Mouse (Mus musculus) heart, adult 11 months (tissue): ENCODE measurements around the gene Glis2.
"Not testable (repeated sequence)": the region's sequence is repeated elsewhere in the genome, so short reads cannot be mapped to it uniquely, and the experiment has no call there.

ENCODE experiments used
- DNase-seq: peaks from one replicate; pipeline ENCODE4 v3.0.0; 2022

Glis2 gene

DNA sequence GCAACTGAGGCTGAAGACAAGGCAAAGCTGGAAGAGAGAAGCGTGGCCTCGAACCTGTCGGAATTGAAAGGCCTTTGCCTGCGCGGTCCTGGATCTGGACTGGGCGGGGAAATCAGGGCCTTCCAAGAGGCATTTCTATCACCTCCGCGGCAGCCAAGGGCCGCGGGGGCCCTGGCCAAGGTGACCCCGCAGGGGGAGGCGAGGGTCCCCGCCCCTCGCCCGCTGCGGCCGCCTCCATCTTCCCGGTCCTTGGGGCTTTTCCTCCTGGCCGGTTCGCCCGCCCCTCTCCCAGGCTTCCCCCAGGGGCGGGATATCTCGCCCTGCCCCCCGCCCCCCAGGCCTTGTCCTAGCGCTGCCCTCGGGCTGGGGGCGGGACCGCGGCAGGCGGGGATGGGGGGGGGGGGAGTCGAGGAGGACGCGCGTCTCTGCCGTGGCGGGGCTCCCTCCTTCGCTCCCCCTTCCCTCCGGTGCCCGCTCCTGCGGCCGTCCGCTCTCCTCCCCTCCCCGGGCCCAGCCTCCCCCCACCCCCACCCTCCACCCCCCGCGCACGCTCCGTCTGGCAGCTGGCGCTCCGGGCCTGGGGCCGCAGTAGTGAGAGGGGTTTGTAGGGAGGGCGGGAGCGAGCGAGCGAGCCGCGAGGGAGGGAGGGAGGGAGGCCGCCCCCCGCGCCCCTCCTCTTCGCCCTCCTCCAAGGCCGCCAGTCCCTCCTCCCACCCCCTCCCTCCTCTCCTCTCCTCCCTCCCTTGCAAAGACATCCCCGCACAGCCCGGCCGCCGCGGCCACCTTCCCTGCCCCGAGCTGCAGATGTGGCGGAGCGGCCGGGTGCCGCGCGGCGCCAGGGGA is at the start of gene Glis2:
Gene Glis2, plus strand, starts transcription at position 743 of the 843 bp plus-strand sequence.
- peak; percentile 98 for DNase-seq

- peak; percentile 81 for DNase-seq
These were observed 49.7 kb upstream of the Glis2 start for GRCm38 (mm10) chr16:4544845-4545244.

DNA sequence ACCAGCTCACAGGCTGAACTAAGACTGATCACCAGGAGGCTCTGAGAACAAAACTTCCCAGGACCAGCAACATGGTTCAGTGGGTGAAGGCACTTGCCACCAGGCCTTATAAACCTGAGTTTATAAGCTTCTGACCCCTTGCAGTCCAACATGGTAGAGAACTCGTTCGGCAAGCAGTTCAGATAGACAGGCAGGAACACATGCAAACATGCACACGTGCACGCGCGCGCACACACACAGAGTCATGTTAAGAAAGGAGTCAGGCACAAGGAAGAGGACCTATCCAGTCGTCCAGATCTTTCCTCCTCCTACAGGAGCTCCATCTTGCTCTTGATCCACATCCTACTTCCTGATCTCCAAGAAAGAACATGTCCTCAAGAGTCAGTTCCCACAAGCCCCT is 47.7 kb upstream of the Glis2 start:
- peak; percentile 73 for DNase-seq

DNA sequence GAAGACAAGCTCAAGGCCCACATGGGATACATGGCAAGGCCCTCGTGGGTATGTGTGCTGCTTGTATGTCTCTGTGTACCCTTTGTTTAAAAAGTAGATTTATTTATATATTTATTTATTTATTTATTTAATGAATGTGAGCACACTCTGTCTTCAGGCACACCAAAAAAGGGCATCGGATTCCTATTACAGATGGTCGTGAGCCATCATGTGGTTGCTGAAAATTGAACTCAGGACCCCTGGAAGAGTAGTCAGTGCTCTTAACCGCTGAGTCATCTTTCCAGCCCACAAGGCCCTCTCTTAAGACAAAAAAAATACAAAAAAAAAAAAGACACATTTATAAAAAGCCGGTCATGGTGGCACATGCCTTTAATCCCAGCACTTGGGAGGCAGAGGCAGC is 46.9 kb upstream of the Glis2 start:
- DNase-seq, result no peak

GRCm38 (mm10) chr16:4548953-4549688 is 45.4 kb upstream of the Glis2 start:
- DNase-seq, result peak; percentile 89

GRCm38 (mm10) chr16:4551056-4551455 is 43.5 kb upstream of the Glis2 start:
- peak; percentile 95 for DNase-seq

- DNase-seq, result peak; percentile 90
These were observed 42.6 kb upstream of the Glis2 start for GRCm38 (mm10) chr16:4551885-4552284.

- DNase-seq, result peak; percentile 97
These were observed 41.5 kb upstream of the Glis2 start for GRCm38 (mm10) chr16:4552829-4553550.

DNA sequence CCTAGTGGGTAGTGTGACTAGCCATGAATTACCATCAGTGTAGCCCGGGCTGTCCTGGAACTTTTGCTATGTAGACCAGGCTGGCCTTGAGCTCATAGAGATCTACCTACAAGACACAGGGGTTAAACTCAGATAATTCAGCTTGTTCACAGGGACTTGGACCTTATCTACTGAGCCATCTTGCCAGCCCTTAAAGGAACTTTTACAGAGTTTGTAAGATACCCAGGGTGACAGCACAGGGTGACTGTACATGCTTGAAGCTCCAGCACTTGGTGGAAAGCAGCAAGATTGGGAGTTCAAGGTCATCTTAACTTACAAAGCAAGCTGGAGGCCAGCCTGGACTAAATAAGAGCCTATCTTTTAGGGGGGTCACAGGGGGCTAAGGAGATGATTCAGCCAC is 39.0 kb upstream of the Glis2 start:
- no peak for DNase-seq

- DNase-seq, result peak; percentile 84
These were observed 37.4 kb upstream of the Glis2 start for GRCm38 (mm10) chr16:4557085-4557484.

- DNase-seq, result peak; percentile 98
These were observed 36.6 kb upstream of the Glis2 start for GRCm38 (mm10) chr16:4557949-4558348.

DNA sequence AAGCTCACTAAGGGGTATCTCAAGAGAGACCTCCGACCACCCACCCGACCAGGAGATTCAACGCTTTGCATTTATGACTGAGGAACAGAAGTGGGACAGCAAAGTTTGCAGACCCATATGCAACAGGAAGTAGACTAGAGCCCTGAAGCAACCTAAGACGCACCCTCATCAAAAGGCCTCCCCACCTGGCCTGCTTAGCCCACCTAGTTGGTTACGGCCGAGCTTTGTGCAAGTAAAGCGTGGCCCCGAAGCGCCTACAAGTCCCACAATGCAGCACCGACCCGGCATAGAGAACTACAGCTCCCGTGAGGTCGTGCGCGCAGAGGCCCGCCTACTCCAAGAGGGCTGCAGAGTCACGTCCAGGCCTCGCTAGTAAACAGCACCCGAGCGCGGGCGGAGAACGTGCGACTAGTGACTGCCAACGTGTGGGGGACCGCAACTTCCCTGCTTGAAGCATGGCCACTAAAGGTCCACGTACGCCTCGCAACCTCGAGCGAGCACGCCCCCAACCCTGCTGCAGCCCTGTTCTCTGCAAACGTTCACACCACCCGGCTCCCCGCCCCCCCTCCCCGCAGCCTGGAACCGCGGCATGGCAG is 36.0 kb upstream of the Glis2 start:
- DNase-seq, result peak; percentile 99

DNA sequence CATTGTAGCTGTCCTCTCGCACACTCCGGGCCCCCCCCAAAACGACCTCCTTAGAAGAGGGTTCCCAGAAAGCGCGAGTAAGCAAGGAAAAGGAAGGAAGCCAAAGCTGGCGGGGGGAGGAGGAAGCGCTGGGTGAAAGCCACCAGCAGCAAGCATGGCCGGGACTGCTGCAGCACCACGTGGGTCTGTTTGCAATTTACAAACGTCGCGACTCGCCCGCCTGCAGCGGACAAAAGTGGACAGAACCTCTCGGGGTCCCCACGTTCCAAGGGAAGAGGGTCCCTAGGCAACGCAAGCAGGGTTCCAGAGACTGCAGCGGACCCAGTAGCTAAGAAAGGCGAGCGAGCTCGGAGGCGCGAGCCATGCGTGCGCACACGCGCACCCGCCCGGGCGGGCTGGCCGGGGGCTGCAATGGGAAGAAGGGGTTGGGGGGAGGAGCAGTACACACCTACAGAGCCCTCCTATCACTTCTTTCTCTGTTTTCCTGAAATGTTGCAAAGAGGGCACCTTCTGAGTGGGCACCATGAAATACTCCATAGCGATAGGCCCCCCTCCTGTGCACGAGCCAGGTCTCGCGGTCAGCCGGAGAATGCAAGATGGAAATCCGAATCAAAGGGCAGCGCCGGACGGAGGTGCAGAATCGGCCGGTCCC is 35.4 kb upstream of the Glis2 start:
- DNase-seq, result peak; percentile 98

DNA sequence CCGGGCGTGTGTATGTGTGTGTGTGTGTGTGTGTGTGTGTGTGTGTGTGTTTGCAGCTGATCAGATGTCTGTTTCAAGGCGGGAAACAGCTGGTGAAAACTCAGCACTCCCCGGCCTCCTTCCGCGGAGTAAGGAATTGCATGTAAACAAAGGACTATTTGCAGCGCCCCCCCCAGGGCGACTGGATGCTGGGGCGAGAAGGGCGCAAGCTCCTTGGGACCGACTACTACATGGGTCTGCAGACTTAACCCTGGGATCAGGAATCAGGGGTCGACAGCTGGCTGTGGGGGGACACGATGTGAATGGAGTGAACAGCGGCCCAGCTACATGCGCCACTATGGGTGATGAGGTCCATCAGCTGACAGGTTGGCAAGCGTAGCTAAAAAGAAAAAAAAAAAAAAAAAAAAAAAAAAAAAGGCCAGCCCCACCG is 34.8 kb upstream of the Glis2 start, which contains the start of gene Tfap4:
Gene Tfap4, minus strand, starts transcription at position 140 of the 430 bp plus-strand sequence.
- peak; percentile 99 for DNase-seq

GRCm38 (mm10) chr16:4560145-4560952 is 34.2 kb upstream of the Glis2 start:
- DNase-seq, result peak; percentile 99

DNA sequence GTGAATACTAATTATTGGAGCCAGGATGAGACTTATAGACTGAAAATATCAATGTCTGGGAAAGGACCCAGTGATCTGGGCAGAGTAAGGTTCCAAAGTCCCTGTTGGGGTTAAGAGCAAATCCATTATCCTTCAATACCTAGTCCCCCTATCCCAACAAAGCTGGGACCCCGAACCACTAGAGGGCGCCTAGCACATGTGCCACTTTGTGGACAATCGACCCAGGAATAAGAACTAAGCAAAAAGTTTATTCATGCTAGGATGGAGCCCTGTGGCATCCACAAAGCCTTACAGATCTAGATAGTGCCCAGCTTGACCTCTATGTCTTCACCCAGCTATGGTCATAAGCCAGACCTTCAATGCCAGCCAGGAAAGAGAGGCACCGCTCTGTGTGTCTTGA is 26.6 kb upstream of the Glis2 start:
- peak; percentile 97 for DNase-seq

DNA sequence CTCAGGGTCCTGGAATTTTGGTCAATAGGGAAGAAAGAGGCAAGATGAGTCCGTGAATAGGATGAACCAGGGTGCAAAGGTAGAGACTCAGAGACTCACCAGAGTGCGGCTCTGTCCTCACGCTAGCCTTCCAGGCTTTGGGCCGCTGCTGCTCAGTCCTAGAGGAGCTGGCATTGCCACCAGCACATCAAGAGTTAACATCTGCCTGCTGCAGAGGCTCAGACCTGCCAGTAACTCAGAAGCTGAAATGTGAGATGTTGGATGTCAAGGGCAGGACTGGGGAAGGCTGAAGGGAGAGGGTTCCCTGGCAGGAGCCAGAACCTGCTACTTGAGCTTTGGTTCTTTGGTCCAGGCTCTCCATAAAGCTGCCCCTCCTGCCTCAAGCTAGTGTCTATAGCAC is 23.8 kb upstream of the Glis2 start:
- no peak for DNase-seq

DNA sequence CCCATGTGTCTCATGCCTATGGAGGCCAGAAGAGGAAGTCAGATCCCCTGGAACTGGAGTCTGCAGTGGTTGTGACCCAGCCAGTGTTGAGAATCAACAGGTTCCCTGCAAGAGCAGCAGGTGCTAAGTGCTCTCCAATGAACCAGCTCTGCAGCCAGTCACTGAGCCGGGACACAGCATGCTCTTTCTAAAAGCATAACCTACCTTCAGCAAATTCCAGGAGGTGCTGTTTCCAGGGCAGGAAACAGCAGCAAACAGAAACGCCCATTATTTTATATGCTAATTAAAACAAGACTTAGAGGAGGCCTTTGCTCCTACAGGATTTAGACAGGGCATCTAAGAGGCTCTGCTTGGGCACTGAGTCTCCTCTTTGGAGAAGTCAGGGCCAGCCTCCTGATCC is 18.5 kb upstream of the Glis2 start:
- DNase-seq, result no peak

- DNase-seq, result no peak
These were observed 17.6 kb upstream of the Glis2 start for GRCm38 (mm10) chr16:4576873-4577272.

DNA sequence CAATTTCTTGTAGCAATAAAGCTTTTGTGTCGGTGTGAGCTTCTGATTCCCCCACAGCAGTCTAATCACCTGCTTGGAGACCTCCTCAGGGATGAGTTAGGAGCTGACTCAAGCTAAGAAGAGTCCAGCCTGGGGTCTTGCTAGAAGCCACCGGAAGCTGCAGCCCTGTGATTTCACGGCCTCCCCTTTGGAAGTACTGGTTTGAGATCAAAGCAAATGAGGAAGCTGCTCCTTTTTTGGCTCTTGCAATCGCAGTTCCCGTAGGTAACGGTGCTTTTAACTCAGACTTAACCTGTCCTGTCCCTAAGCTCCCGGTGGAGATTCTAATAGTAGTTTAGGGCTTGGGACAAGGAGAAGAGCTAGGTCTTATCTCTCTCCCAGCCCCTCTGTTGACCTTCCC is 15.9 kb upstream of the Glis2 start:
- DNase-seq, result no peak

DNA sequence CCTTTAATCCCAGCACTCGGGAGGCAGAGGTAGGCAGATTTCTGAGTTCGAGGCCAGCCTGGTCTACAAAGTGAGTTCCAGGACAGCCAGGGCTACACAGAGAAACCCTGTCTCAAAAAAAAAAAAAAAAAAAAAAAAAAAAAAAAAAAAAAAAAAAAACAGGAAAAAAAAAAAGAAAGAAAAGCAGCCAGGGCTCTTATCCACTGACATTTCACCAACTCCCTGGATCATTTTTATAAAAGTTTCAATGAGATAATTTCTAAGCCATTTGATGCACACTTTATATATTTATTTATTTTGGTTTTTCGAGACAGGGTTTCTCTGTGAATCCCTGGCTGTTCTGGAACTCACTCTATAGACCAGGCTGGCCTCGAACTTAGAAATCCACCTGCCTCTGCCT is 13.3 kb upstream of the Glis2 start:
- DNase-seq, result not testable (repeated sequence)
